Mouse (Mus musculus) megakaryocyte, embryonic 14.5 days (primary cell): ENCODE results near the gene Dars.

ENCODE experiments used
- FLI1 ChIP-seq: IDR thresholded peaks from 2 replicates; pipeline ENCODE4 v1.6.1; 2012; ENCODE audit warnings: low read length, inconsistent platforms, mixed read lengths
- GATA1 ChIP-seq: IDR thresholded peaks from 3 replicates; pipeline ENCODE4 v1.6.1; 2012; ENCODE audit warnings: mixed read lengths, low read length, inconsistent platforms, borderline replicate concordance

DNA sequence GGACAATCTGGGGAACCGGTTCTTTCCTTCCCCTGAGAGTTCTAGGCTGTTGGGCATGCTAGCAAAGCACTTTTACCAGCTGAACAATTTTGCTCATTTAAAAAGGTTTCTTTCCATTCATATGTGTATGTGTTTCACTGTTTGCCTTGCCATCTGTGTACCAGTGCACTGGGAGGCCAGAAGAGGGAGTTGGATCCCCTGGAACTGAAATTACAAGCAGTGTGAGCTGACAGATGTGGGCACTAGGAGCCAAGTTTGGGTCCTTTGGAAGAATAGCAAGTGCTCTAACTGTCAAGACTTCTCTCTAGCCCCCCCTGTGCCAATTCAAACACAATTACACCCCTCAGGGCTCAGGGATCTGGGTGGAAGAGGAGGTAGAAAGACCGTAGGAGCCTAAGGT is 92.4 kb downstream of the Dars start:
- TF ChIP-seq GATA1 (no peak), FLI1 (no peak)
